Mouse (Mus musculus) MN1 (cell line): ENCODE measurements around the gene Chst15.

Experiments
- DNase-seq: peaks from one replicate; pipeline ENCODE4 v3.0.0-alpha.2; 2016; ENCODE audit warnings: low spot score

Chst15 gene

DNA sequence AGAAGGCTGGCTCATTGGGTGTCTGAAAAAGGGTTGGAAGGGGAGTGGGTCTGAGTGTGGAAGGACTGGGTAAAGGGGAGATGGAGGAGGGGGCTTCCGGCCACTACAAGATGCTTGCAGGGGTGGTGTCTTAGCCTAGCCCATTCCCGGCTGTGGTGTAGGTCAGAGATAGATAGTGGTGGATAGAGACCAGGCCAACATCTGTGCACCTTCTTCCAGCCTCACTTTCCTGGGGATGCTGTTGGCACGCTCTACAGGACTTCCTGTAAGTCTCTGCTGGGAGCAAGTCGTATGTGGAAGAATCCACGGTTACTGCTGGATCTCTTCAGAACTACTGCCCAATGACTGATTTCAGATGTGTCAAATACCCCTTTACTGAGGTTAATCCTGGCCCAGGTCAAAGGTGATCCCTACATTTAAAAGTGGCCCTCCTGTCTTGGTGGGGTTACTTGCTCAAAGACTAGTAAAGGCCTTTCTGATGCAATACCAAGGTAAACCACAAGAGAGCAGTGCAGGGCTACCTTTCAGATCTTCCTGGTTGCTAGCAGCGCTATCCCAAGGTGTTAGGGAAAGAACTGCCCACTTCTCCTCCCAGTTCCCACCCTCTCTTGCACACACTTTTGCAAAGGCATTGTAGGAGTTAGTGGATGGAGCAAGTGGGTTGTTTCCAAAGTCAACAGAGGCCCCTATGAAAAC lies 90.5 kb downstream of the Chst15 start:
- peak; percentile 88 for DNase-seq

DNA sequence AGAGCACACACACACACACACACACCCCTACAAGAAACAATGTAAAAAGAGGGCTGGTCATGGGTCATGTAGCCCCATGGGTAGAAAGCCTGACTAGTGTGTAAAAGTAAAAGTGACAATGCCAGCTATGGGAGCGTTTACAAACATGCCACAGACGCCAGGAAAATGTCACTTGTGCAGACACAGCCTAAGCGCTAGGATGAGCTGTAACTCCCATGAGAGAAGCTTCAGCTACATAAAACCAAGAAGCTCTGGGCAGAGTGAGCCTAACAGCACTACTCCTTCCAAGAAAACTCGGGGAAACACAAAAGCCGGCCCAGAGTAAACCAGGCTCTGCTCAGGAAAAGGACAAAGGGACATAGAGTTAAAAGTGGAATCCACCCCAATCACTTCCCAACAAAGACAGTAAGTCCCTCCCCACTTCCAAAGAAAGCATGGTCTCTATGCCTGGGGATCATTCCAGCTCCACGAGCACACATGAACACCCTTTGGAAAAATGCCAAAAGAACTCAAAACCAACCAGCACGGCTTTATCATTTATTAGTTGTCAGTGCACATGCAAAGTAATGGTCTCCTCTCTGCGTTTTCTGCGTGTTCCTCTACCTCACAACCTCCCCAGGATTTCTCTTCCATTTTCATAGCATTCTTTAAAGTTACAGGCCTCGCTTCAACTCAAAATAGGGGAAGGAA lies 93.4 kb downstream of the Chst15 start:
- DNase-seq: peak; percentile 28

DNA sequence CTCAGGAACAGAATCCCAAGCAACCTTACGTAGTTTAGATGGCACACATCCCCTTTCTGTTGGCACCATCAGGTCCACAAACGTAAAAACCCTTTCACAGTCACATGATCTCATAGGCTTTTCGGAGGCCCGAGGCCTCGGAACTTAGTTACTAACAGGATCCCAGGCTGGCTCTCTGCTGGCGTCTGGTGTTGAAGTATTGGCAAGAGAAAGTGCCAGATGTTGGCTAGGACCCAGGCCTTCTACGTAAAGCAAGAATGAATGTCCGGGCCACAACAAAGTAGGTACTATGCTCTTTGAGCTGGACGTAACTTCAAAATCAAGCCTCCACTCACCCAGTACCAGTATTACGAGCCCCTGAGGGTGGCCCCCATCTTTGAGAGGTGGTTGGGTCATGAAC lies 103.0 kb downstream of the Chst15 start:
- no peak for DNase-seq

DNA sequence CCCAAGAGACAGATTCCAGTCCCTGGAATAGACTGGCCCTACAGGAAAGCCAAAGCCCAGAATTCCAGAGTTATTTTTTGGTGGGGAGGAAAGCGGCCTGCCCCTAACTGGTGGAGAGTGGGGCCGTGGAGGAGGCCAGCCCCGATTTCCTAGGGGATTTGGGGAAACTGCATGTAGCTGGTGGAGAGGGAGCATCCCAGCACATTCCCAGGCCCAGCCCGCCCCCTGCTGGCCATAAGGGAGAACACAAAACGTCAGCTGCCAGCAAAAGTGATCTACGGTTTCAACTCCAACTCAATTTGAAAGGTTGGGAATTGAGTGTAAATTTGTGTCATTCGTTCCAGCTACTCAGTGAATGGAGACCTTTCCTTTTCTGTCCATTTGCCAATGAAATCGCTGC lies 103.6 kb downstream of the Chst15 start:
- DNase-seq: peak; percentile 65

DNA sequence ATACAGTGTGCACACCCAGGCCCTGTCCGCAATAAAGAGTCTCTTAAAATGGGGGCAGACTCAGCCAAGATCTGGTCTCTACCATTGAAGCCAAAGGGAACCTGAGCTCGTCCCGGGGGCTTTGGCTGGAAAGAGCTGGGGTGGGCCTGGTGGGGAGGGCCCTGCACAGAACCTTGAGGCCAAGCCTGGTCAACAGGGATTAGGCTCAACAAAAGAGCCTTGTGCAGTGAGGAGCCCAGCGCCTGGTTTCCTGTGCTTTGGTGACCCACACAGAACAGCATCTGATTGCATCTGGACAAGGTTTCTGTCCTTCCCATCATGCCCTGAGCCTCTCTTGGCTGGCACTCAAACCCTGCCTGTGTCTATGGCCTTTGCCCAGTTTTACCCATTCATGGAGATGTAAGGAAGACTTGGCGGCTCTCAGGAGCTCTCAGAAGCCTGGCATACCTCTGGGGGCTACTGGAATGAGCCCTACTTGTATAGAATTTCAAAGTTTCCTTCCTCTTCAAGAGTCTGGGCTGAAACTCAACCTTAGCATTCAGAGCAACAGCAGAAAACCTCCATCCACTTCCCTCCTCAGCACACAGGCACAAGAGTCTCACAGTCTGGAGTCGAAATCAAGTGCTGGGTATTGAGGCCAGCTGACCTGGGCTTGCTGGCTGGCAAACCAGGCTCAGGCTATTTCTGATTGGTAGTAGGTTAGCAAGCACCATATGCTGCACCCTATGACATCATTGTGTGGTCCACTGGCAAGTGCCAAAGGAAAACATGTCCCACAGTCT lies 104.9 kb downstream of the Chst15 start:
- DNase-seq: no peak

DNA sequence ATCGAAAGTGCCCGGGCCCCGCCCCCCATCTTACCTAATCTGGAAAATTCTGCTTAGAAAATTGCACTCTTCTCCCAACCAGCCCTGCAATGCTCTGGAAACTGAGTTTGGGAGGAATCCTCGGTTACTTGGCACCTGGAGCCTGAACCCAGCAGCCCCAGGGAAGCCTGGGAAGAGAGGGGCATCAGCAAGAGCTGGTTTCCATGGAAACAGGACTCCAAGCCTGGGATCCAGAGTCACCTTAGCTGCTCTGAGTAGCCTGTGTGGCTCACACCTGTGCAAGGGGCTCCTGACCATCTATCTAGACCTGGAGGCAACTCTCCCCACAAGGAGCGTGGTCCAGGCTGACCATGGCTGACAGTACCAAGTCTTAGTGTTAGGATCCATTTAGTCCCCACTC lies 106.4 kb downstream of the Chst15 start:
- DNase-seq: no peak

DNA sequence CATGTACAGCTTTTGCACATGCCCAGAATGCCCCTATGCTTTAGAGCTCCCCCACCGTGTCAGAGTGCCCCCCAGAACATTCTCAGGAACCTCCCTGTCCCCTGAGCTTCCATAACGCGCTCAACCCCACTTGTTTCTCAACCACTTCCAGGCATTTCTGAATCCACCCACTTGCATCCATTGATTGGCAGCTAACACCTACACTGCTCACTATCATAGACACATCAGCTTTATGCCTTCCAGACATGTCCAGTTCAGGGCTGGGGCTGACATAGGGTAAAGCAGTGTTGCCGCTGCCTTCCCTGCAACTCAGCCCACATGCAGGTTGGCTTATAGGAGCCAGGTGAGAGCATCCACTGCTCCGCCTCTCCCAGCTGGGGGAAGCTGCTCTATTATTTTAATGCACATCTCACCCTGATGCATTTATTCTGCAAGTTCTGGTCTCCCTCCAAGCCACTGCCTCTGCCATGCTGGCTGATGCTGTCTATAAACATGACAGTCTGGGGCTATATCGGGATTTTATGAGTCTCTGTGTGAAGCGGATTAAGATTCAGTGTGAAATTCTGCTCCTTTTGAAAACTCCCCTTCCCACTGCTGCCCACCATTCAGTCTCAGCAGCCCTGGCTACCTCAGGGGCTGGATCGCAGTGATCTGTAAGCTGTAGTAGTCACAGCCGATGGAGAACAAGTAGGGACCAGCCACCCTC lies 107.9 kb downstream of the Chst15 start:
- DNase-seq: no peak

DNA sequence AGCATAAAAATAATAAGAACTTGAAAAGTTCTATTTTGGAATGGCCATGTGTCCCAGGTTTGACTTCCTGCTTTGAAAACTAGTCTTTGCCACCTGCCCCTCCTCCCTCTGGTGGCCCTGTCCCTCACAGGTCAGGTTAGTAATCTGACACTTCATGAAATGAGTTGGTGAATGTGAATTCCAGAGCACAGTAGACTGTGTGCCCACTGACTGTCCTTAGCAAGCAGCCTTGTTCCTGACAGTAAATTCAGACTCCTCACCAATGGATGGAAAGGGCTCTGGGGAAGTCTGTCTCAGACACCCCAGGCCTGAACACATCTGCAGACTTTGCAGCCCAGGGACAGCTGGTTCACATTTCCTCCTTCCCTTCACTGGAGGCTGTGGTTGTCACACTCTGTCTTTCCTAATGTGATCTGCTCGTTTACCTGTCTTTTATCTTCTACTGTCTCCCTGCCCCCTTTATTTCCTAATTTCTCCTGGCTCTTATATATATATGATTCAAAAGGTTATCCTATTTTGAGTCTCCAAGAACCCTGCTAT lies 112.9 kb downstream of the Chst15 start:
- no peak for DNase-seq

DNA sequence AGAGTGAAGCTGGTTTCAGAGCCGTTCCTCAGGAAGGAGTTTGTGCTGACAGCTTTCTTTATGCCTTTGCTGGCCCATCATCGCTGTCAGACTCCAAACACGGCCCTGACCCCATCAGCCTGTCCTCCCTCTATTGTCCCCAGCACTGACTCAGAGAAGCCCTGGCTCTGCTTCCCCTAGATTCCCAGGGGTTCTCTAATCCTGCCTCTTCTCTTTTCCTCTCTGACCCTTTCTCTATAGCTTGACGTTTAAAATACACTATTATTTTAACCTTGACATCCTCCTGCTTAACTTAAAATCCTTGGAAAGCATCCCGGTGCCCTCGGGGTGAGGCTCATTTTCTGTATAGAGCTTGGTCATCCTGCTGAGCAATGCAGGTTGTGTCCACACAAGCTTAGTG lies 117.3 kb downstream of the Chst15 start:
- no peak for DNase-seq

DNA sequence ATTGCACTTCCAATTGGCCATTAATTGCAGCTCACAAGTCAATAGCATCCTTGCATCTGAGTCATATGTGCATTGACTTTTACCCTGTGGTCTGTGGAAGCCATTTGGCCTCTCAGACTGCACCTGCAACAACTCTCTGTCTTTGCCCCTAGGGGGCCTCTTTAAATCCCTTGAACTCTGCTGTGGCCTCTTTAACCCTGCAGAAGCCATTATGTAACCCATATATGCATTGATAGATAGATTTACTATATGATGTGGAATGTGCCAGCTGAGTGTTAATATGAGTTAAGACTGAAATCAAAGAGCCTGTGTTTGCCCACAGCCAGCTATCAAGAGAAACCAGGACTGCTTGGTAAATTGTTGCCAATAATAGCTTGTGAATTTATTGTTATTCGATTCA lies 118.2 kb downstream of the Chst15 start:
- DNase-seq: no peak

DNA sequence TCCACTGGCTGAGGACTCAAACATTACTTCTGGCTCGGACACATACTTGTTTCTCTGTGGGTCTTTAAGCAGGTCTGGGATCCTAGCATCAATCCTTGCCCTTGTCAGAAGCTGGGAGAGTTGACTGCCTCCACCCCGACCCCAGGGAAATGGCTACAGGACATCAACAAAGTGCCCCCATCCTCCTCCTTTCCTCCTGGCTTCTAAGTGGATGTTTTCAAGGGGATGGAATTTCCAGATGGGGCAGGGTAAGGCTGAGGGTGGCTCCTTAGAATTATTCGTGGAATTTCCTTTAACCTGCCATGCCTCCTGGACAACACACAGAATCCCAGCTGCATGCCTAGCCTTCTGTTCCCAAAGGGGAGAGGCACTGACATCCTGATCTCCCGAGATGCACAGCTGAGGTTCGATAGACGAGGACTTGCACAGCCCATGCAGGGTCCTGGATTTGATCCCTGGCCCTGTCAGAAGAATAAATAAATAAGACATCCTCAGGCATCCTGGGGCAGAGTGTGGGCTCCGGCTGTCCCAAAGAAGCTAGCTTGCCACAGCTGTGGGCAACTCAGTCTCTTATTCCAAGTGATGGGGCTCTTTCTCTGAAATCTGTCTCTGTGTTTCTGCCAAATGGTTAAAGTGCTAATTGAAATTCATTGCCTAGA lies 119.1 kb downstream of the Chst15 start:
- DNase-seq: no peak

DNA sequence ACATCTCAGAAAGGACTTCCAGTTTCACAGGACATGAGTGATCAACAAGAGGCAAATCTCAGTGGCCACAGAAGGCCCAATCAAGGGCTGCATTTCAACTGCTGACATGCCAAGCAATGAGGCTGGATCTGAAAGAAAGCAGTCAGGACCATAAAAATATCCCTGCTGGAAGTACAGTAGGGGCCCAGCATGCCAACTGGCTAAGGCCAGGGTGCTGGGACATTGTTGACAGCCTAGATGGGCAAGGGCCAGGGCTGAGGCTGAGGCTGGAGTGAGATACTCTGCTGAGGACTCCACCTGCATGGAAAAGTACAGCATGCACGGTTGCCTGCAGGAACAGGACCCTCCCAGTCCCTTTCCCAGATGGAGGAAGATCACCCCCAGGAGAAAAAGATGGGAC lies 120.4 kb downstream of the Chst15 start:
- no peak for DNase-seq

DNA sequence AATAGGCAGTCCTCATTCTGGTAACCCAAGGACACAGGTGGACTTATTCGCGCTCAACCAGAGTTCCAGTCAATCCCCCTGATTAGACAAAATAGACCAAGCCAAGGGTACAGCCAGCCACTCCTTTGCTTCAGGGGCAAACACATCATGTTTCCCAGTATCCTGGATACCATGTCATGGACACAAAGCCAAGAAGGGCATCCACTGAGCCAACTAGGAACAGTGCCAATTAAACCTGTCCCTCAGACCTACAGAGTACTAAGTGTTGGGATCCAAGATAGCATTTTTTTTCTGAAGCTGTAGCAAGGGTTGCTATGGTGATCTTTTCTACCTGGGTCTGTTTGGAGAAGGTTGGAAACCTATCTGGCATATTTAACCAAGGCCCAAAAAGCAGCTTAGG lies 123.4 kb downstream of the Chst15 start:
- DNase-seq: no peak

DNA sequence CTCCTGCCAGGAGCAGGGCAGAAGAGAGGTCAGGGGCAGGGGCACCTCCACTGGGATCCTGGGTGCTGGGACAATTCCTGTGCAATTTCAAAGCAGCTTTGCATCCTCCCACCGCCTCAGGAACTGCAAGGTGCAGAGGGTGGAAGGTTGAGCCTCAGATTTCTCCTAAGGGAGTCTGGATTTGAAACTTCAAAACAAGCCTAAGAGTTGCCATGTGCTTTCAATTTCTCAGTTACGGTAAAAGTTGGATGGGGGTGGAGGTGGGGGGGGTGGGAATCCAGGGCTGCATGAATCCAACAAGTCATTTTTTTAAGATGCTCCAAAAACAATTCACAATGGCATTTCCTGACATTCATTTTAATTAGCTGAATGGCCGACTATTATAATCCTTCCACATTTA lies 129.6 kb downstream of the Chst15 start:
- no peak for DNase-seq
